Mouse (Mus musculus) forebrain, embryonic 11.5 days (tissue): ENCODE data around the gene Glb1. TPM values are rescaled to one million over a fixed set of nuclear protein-coding genes. Genes with fewer than 3 reads are reported as not detected.
"Not testable (repeated sequence)": the region's sequence is repeated elsewhere in the genome, so short reads cannot be mapped to it uniquely, and the experiment has no call there.

Experiments used
- ATAC-seq: fragments of 200-750 bp; cut with Nextera tagmentation; replicated peaks from 2 replicates; pipeline ENCODE4 v1.8.0; 2017; ENCODE audit warnings: moderate TSS enrichment; ENCODE audit not compliant: low FRiP score
- DNase-seq: peaks from one replicate; pipeline ENCODE4 v3.0.0-alpha.2; 2017; ENCODE audit warnings: low spot score
- H3K27ac ChIP-seq: fragments of 300-500 bp; sonication (generic); 2 replicates; pipeline ENCODE4 v1.5.1; 2014; ENCODE audit warnings: low read depth, low read length
- H3K27me3 ChIP-seq: fragments of 300-500 bp; sonication (generic); 2 replicates; pipeline ENCODE4 v1.6.1; 2014; ENCODE audit warnings: mild to moderate bottlenecking, low read length, mixed read lengths; ENCODE audit not compliant: control insufficient read depth, insufficient read depth
- H3K36me3 ChIP-seq: fragments of 300-500 bp; sonication (generic); 2 replicates; pipeline ENCODE4 v1.6.1; 2014; ENCODE audit warnings: mild to moderate bottlenecking, low read length, moderate library complexity, mixed read lengths; ENCODE audit not compliant: control insufficient read depth, insufficient read depth
- H3K4me1 ChIP-seq: fragments of 300-500 bp; sonication (generic); replicated peaks from 2 replicates; pipeline ENCODE4 v1.6.1; 2014; ENCODE audit warnings: low read length, mixed read lengths; ENCODE audit not compliant: control insufficient read depth, insufficient read depth
- H3K4me2 ChIP-seq: fragments of 300-500 bp; sonication (generic); 2 replicates; pipeline ENCODE4 v1.6.1; 2014; ENCODE audit warnings: low read depth, mild to moderate bottlenecking, low read length, moderate library complexity, mixed read lengths; ENCODE audit not compliant: severe bottlenecking
- H3K4me3 ChIP-seq: fragments of 300-500 bp; sonication (generic); 2 replicates; pipeline ENCODE4 v1.5.1; 2014; ENCODE audit warnings: low read depth, low read length
- H3K9ac ChIP-seq: fragments of 300-500 bp; sonication (generic); 2 replicates; pipeline ENCODE4 v1.6.1; 2014; ENCODE audit warnings: low read length
- H3K9me3 ChIP-seq: fragments of 300-500 bp; sonication (generic); 2 replicates; pipeline ENCODE4 v1.6.1; 2016; ENCODE audit warnings: low read length, mixed read lengths; ENCODE audit not compliant: control insufficient read depth
- WGBS: fragments of 180-500 bp; shearing (Covaris S2); extraction: QIAGEN DNeasy Blood & Tissue Kit; methylation state at CpG from one replicate; pipeline ENCODE4 v1.1.7; 2014; 5-methylcytosine and 5-hydroxymethylcytosine counted together
- polyA plus RNA-seq: library from polyadenylated mRNA; unstranded; fragments of >200 nt; fragmentation: Nextera tagmentation; extraction: Ambion mirVana; gene quantifications from 2 replicates; pipeline ENCODE4 v1.2.1, GENCODE M21; 2014

Glb1 gene
- polyA plus RNA-seq = 20.3 and 21.6 TPM in 2 replicates

- no peaks in the 10 kb centered on the region for H3K9me3 ChIP-seq
- H3K9ac ChIP-seq = peak within 1 kb of the TSS; percentile 82
- peak within 1 kb of the TSS; percentile 76 for H3K4me2 ChIP-seq
- under 1% methylated on average over 73 of the region's 73 CpGs for WGBS
- peak within 1 kb of the TSS; percentile 82 for H3K4me3 ChIP-seq
- peak; percentile 99 for ATAC-seq
- H3K36me3 ChIP-seq = peaks cover 3% of the 10 kb centered on the region; the same call in 1 of the 2 replicates
- peaks cover 5% of the 10 kb centered on the region; the same call in 1 of the 2 replicates for H3K4me1 ChIP-seq
- no peaks in the 10 kb centered on the region for H3K27me3 ChIP-seq
- peak; percentile 96 for DNase-seq
- peak within 1 kb of the TSS; percentile 60 for H3K27ac ChIP-seq
These were observed at the start of gene Glb1, which contains the start of gene Tmppe for GRCm38 (mm10) chr9:114400949-114401684. Gene Glb1 (plus strand): TSS chr9:114401076. Gene Tmppe (plus strand): TSS chr9:114401105.

- no peaks in the 10 kb centered on the region for H3K9me3 ChIP-seq
- under 1% methylated on average over 48 of the region's 48 CpGs for WGBS
- DNase-seq (peak; percentile 81), ATAC-seq (peak; percentile 76)
- H3K4me1 ChIP-seq = 0 out of 2 replicates have a peak, but pooled peaks cover 2% of the 10 kb centered on the region
- peak overlapping the region; percentile 85 for H3K4me2 ChIP-seq
- H3K36me3 ChIP-seq = no peaks in the 10 kb centered on the region
- no peak overlapping the region for H3K27ac ChIP-seq
- peak overlapping the region; percentile 65 for H3K9ac ChIP-seq
- peak overlapping the region; percentile 44 for H3K4me3 ChIP-seq
- H3K27me3 ChIP-seq = no peaks in the 10 kb centered on the region
These were observed 32.9 kb upstream of the Glb1 start for GRCm38 (mm10) chr9:114367783-114368470.

- DNase-seq = no peak
- no peak overlapping the region for H3K27ac ChIP-seq
- WGBS = 11% methylated on average over 12 of the region's 12 CpGs
These were observed 32.4 kb upstream of the Glb1 start for GRCm38 (mm10) chr9:114368471-114368858.

GRCm38 (mm10) chr9:114369389-114369788, 31.5 kb upstream of the Glb1 start:
- not testable (repeated sequence) for H3K9me3 ChIP-seq, H3K4me3 ChIP-seq, H3K27me3 ChIP-seq, H3K4me1 ChIP-seq, H3K36me3 ChIP-seq, DNase-seq, H3K4me2 ChIP-seq, H3K9ac ChIP-seq, H3K27ac ChIP-seq
- 57% methylated on average over 5 of the region's 5 CpGs for WGBS
- ATAC-seq = peak; percentile 56; the same call in 1 of the 2 replicates

More at GRCm38 (mm10) chr9:114368471-114368858, 32.4 kb upstream of the Glb1 start:
- H3K9ac ChIP-seq = peak overlapping the region; percentile 65
- peak overlapping the region; percentile 85 for H3K4me2 ChIP-seq
- H3K27me3 ChIP-seq = no peaks in the 10 kb centered on the region
- no peaks in the 10 kb centered on the region for H3K36me3 ChIP-seq
- peak overlapping the region; percentile 44 for H3K4me3 ChIP-seq
- 0 out of 2 replicates have a peak, but pooled peaks cover 2% of the 10 kb centered on the region for H3K4me1 ChIP-seq
- no peaks in the 10 kb centered on the region for H3K9me3 ChIP-seq
- peak; percentile 44; the same call in 1 of the 2 replicates for ATAC-seq

GRCm38 (mm10) chr9:114371717-114372116, 29.2 kb upstream of the Glb1 start:
- H3K4me2 ChIP-seq, DNase-seq: not testable (repeated sequence)
- 35% methylated on average over 5 of the region's 5 CpGs for WGBS

GRCm38 (mm10) chr9:114375276-114375962, 25.5 kb upstream of the Glb1 start:
- H3K4me3 ChIP-seq = no peak overlapping the region
- no peaks in the 10 kb centered on the region for H3K27me3 ChIP-seq
- H3K36me3 ChIP-seq = no peaks in the 10 kb centered on the region
- H3K4me1 ChIP-seq = no peaks in the 10 kb centered on the region
- H3K4me2 ChIP-seq = no peak overlapping the region
- H3K9ac ChIP-seq = no peak overlapping the region
- no peak overlapping the region for H3K27ac ChIP-seq
- DNase-seq (no peak), ATAC-seq (no peak)
- no peaks in the 10 kb centered on the region for H3K9me3 ChIP-seq
- whole genome bisulfite sequencing = 90% methylated on average over 10 of the region's 10 CpGs

More at GRCm38 (mm10) chr9:114371717-114372116, 29.2 kb upstream of the Glb1 start:
- H3K27ac ChIP-seq, H3K27me3 ChIP-seq, H3K9me3 ChIP-seq, H3K36me3 ChIP-seq, ATAC-seq, H3K9ac ChIP-seq, H3K4me3 ChIP-seq, H3K4me1 ChIP-seq: not testable (repeated sequence)

GRCm38 (mm10) chr9:114377168-114377567, 23.7 kb upstream of the Glb1 start:
- Histone ChIP-seq H3K36me3 (no peaks in the 10 kb centered on the region), H3K4me1 (no peaks in the 10 kb centered on the region), H3K9ac (no peak overlapping the region), H3K4me3 (no peak overlapping the region), H3K27me3 (no peaks in the 10 kb centered on the region), H3K9me3 (no peaks in the 10 kb centered on the region), H3K4me2 (no peak overlapping the region), H3K27ac (no peak overlapping the region)
- no peak for ATAC-seq
- 99% methylated on average over 10 of the region's 10 CpGs for WGBS
- DNase-seq = no peak

GRCm38 (mm10) chr9:114379871-114380270, 21.0 kb upstream of the Glb1 start:
- Histone ChIP-seq H3K36me3 (no peaks in the 10 kb centered on the region), H3K4me2 (no peak overlapping the region), H3K4me3 (no peak overlapping the region), H3K9ac (no peak overlapping the region), H3K27ac (no peak overlapping the region), H3K9me3 (no peaks in the 10 kb centered on the region), H3K4me1 (no peaks in the 10 kb centered on the region), H3K27me3 (no peaks in the 10 kb centered on the region)
- no peak for DNase-seq
- WGBS = 93% methylated on average over 12 of the region's 12 CpGs
- ATAC-seq = 0 out of 2 replicates have a peak, but pooled peaks have one; percentile 21
